Mouse (Mus musculus) heart, embryonic 16.5 days (tissue): Measurements from ENCODE around the gene Stra6l. TPM values are rescaled to one million over a fixed set of nuclear protein-coding genes. Genes with fewer than 3 reads are reported as not detected.
A peak's percentile ranks its signal among the peaks of the same experiment; 100 is the strongest.

Experiments used
- ATAC-seq: fragments of 200-750 bp; cut with Nextera tagmentation; replicated peaks from 2 replicates; pipeline ENCODE4 v1.8.0; 2017; ENCODE audit warnings: moderate number of reproducible peaks; ENCODE audit not compliant: insufficient read depth, low FRiP score; ENCODE audit errors: extremely low read depth
- H3K27ac ChIP-seq: fragments of 300-500 bp; sonication (generic); 2 replicates; pipeline ENCODE4 v1.5.1; 2014; ENCODE audit warnings: mild to moderate bottlenecking, low read length, control low read depth, moderate library complexity
- H3K27me3 ChIP-seq: fragments of 300-500 bp; sonication (generic); 2 replicates; pipeline ENCODE4 v1.6.1; 2014; ENCODE audit warnings: low read length, mixed read lengths; ENCODE audit not compliant: control insufficient read depth, insufficient read depth
- H3K36me3 ChIP-seq: fragments of 300-500 bp; sonication (generic); 2 replicates; pipeline ENCODE4 v1.6.1; 2014; ENCODE audit not compliant: control insufficient read depth, insufficient read depth
- H3K4me1 ChIP-seq: fragments of 300-500 bp; sonication (generic); 2 replicates; pipeline ENCODE4 v1.6.1; 2014; ENCODE audit warnings: low read length, mixed read lengths; ENCODE audit not compliant: control insufficient read depth, insufficient read depth
- H3K4me2 ChIP-seq: fragments of 300-500 bp; sonication (generic); 2 replicates; pipeline ENCODE4 v1.6.1; 2014; ENCODE audit warnings: low read depth, mild to moderate bottlenecking, control low read depth, low read length
- H3K4me3 ChIP-seq: fragments of 300-500 bp; sonication (generic); 2 replicates; pipeline ENCODE4 v1.5.1; 2014; ENCODE audit warnings: mild to moderate bottlenecking, control low read depth, low read length
- H3K9ac ChIP-seq: fragments of 300-500 bp; sonication (generic); 2 replicates; pipeline ENCODE4 v1.6.1; 2014; ENCODE audit warnings: low read length, control low read depth
- H3K9me3 ChIP-seq: fragments of 300-500 bp; sonication (generic); replicated peaks from 2 replicates; pipeline ENCODE4 v1.6.1; 2016; ENCODE audit warnings: low read length; ENCODE audit not compliant: control insufficient read depth
- WGBS: fragments of 180-500 bp; shearing (Covaris S2); extraction: QIAGEN DNeasy Blood & Tissue Kit; methylation state at CpG from one replicate; pipeline ENCODE4 v1.1.7; 2014; 5-methylcytosine and 5-hydroxymethylcytosine counted together
- polyA plus RNA-seq: library from polyadenylated mRNA; unstranded; fragments of >200 nt; fragmentation: Nextera tagmentation; extraction: Ambion mirVana; gene quantifications from 2 replicates; pipeline ENCODE4 v1.2.1, GENCODE M21; 2015

Stra6l gene
- polyA plus RNA-seq, 1 experiment from 2014 or later = 0.05 TPM

- no peak overlapping the region for H3K4me2 ChIP-seq
- peaks cover 4% of the 10 kb centered on the region for H3K27me3 ChIP-seq
- ATAC-seq = no peak
- H3K9ac ChIP-seq = no peak overlapping the region
- H3K36me3 ChIP-seq = no peaks in the 10 kb centered on the region
- H3K4me3 ChIP-seq = no peak overlapping the region
- no peak overlapping the region for H3K27ac ChIP-seq
- peaks cover 10% of the 10 kb centered on the region for H3K4me1 ChIP-seq
- peaks cover 5% of the 10 kb centered on the region for H3K9me3 ChIP-seq
- 46% methylated on average over 19 of the region's 19 CpGs for WGBS
Measured at GRCm38 (mm10) chr4:45855803-45856424, 7.5 kb downstream of the Stra6l start.

DNA sequence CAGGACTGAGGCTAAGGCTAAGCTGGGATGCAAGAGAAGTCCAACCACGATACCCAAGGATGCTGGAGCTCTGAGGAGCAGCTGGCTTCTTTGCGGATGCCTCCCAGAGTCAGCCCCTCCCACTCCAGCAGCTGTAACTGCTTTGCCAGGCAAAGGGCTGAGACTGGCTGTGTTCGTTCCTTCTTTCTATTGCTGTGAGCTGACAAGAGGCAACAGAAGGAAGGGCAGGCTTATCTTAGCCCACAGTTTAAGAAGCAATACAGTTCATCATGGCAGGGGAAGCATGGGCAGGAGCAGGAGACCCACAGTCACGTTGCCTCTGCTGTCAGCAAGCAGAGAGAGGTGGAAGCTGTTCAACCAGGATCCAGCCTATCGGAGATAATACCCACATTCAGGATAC, 12.7 kb downstream of the Stra6l start:
- ATAC-seq = no peak
- WGBS = 50% methylated on average over 5 of the region's 5 CpGs

DNA sequence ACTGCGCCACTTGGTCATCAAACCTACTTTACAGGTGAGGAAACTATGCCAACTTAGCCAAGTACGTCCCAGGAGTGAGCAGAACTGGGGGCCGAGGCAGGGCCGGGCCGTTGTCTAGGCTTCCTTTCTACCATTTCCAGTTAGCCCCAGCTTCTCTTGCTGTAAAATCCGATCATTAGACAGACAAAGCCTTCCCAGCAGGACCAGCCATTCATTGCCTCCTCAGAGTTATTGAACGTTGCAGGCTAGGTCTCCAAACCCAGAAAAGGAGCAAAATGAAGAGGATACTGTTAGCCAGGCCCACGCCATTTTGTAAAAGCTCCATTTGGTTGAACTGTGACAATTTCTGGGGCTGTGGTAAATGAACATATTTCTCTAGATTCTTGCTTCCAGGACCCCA, 19.0 kb downstream of the Stra6l start:
- no peak overlapping the region for H3K27ac ChIP-seq
- H3K9ac ChIP-seq = no peak overlapping the region
- H3K9me3 ChIP-seq = no peaks in the 10 kb centered on the region
- H3K4me1 ChIP-seq = peaks cover 3% of the 10 kb centered on the region; the same call in 1 of the 2 replicates
- no peak overlapping the region for H3K4me2 ChIP-seq
- 89% methylated on average over 8 of the region's 8 CpGs for WGBS
- no peak for ATAC-seq
- no peaks in the 10 kb centered on the region for H3K27me3 ChIP-seq
- H3K36me3 ChIP-seq = no peaks in the 10 kb centered on the region
- no peak overlapping the region for H3K4me3 ChIP-seq

More for the DNA sequence above, 12.7 kb downstream of the Stra6l start:
- H3K4me1 ChIP-seq = no peaks in the 10 kb centered on the region
- no peak overlapping the region for H3K4me3 ChIP-seq
- H3K27ac ChIP-seq = no peak overlapping the region
- peaks cover 2% of the 10 kb centered on the region for H3K27me3 ChIP-seq
- H3K36me3 ChIP-seq = no peaks in the 10 kb centered on the region
- no peak overlapping the region for H3K9ac ChIP-seq
- H3K9me3 ChIP-seq = peaks cover 5% of the 10 kb centered on the region
- no peak overlapping the region for H3K4me2 ChIP-seq

- WGBS = 26% methylated on average over 24 of the region's 24 CpGs
- Histone ChIP-seq H3K27ac (no peak overlapping the region), H3K4me1 (peaks cover 3% of the 10 kb centered on the region; the same call in 1 of the 2 replicates), H3K9ac (no peak overlapping the region), H3K36me3 (no peaks in the 10 kb centered on the region), H3K4me3 (no peak overlapping the region), H3K27me3 (no peaks in the 10 kb centered on the region), H3K9me3 (no peaks in the 10 kb centered on the region), H3K4me2 (peak overlapping the region; percentile 11; the same call in 1 of the 2 replicates)
- no peak for ATAC-seq
Measured at GRCm38 (mm10) chr4:45869021-45869815, 20.8 kb downstream of the Stra6l start.

GRCm38 (mm10) chr4:45872147-45872546, 23.7 kb downstream of the Stra6l start:
- H3K4me3 ChIP-seq = 0 out of 2 replicates have a peak overlapping the region, but pooled peaks have one; percentile 7
- no peak overlapping the region for H3K27ac ChIP-seq
- peaks cover 6% of the 10 kb centered on the region; the same call in 1 of the 2 replicates for H3K9me3 ChIP-seq
- peaks cover 3% of the 10 kb centered on the region; the same call in 1 of the 2 replicates for H3K4me1 ChIP-seq
- H3K36me3 ChIP-seq = no peaks in the 10 kb centered on the region
- H3K27me3 ChIP-seq = no peaks in the 10 kb centered on the region
- WGBS = 65% methylated on average over 2 of the region's 2 CpGs
- no peak overlapping the region for H3K4me2 ChIP-seq
- no peak overlapping the region for H3K9ac ChIP-seq
- ATAC-seq = no peak

DNA sequence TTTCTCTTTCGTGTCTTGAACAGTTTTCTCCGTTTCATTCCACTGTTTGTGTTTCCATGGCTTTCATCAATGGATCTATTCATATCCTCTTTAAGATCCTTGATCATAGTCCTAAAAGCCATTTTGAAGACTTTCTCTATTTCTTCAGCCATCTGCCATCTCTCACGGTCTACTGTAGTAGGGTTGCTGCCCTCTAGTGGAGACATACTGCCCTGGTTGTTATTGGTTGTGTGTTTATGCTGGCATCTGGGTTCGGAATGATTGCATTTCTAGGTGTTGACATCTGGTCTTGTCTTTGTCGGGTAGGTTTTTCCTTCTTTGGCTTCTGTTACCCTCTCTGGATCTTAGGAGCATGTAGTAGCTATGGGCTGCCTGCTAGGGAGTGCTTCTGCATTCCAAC, 30.5 kb downstream of the Stra6l start:
- Histone ChIP-seq H3K4me2 (no peak overlapping the region), H3K4me3 (no peak overlapping the region), H3K9me3 (peaks cover 6% of the 10 kb centered on the region; the same call in 1 of the 2 replicates), H3K4me1 (no peaks in the 10 kb centered on the region), H3K27ac (no peak overlapping the region), H3K9ac (no peak overlapping the region), H3K27me3 (no peaks in the 10 kb centered on the region), H3K36me3 (no peaks in the 10 kb centered on the region)
- 38% methylated on average over 5 of the region's 5 CpGs for WGBS
- no peak for ATAC-seq

GRCm38 (mm10) chr4:45882521-45882920, 34.1 kb downstream of the Stra6l start:
- Histone ChIP-seq H3K27ac (no peak overlapping the region), H3K27me3 (no peaks in the 10 kb centered on the region), H3K4me3 (no peak overlapping the region), H3K9ac (no peak overlapping the region), H3K36me3 (no peaks in the 10 kb centered on the region), H3K4me2 (no peak overlapping the region), H3K4me1 (no peaks in the 10 kb centered on the region), H3K9me3 (no peaks in the 10 kb centered on the region)
- 71% methylated on average over 9 of the region's 9 CpGs for WGBS
- no peak for ATAC-seq

- Histone ChIP-seq H3K27me3 (no peaks in the 10 kb centered on the region), H3K27ac (no peak overlapping the region), H3K9ac (no peak overlapping the region), H3K4me3 (no peak overlapping the region), H3K4me2 (no peak overlapping the region), H3K36me3 (no peaks in the 10 kb centered on the region), H3K9me3 (no peaks in the 10 kb centered on the region), H3K4me1 (no peaks in the 10 kb centered on the region)
- ATAC-seq = no peak
- 87% methylated on average over 16 of the region's 16 CpGs for whole genome bisulfite sequencing
Measured at GRCm38 (mm10) chr4:45883250-45883649, 34.8 kb downstream of the Stra6l start.

GRCm38 (mm10) chr4:45889487-45889886, 41.0 kb downstream of the Stra6l start:
- Histone ChIP-seq H3K4me3 (no peak overlapping the region), H3K9me3 (no peaks in the 10 kb centered on the region), H3K4me1 (peaks cover 4% of the 10 kb centered on the region; the same call in 1 of the 2 replicates), H3K4me2 (no peak overlapping the region), H3K27me3 (no peaks in the 10 kb centered on the region), H3K9ac (no peak overlapping the region), H3K36me3 (no peaks in the 10 kb centered on the region), H3K27ac (no peak overlapping the region)
- WGBS = 77% methylated on average over 6 of the region's 6 CpGs
- ATAC-seq = no peak
